Mouse (Mus musculus) erythroblast, adult 5-6 weeks (primary cell): ENCODE data around the gene Ccdc169. TPM values are rescaled to one million over a fixed set of nuclear protein-coding genes. Genes with fewer than 3 reads are reported as not detected.

ENCODE experiments used
- ATAC-seq: replicated peaks from 2 replicates; pipeline ENCODE4 v1.8.0; 2016; ENCODE audit warnings: moderate number of reproducible peaks, mild to moderate bottlenecking, moderate TSS enrichment, inconsistent platforms; ENCODE audit not compliant: poor library complexity, low FRiP score, severe bottlenecking
- total RNA-seq, 2 experiments: library from RNA; stranded (forward) in 1 of 2; stranded (reverse) in 1 of 2; fragments of 150-400 nt in 1 of 2; fragments of 200-764, 138-1000 nt in 1 of 2; gene quantifications; 2 replicates each; pipeline versions ENCODE4 v1.2.3 to v1.2.4; 2015 to 2017; ENCODE audit warnings: low replicate concordance in 2 of 2

The Ccdc169 gene
- total RNA-seq (2015; ENCODE audit: low replicate concordance), result not detected in 2 replicates
- total RNA-seq (2017; ENCODE audit: low replicate concordance), result not detected in 2 replicates

- ATAC-seq, result no peak
These were observed at the start of gene Ccdc169 for GRCm38 (mm10) chr3:55137039-55137438. Ccdc169 (plus strand) TSS chr3:55137339.

- ATAC-seq, result no peak
These were observed 49.8 kb upstream of the Ccdc169 start for GRCm38 (mm10) chr3:55087360-55087759.

GRCm38 (mm10) chr3:55088359-55088758, 48.8 kb upstream of the Ccdc169 start:
- no peak for ATAC-seq

- ATAC-seq, result no peak
These were observed 48.3 kb upstream of the Ccdc169 start for GRCm38 (mm10) chr3:55088843-55089242.

- no peak for ATAC-seq
These were observed 47.8 kb upstream of the Ccdc169 start for GRCm38 (mm10) chr3:55089291-55089690.

GRCm38 (mm10) chr3:55093161-55093560, 44.0 kb upstream of the Ccdc169 start:
- ATAC-seq, result no peak

- ATAC-seq, result no peak
These were observed 41.0 kb upstream of the Ccdc169 start for GRCm38 (mm10) chr3:55095968-55096654.

GRCm38 (mm10) chr3:55096655-55097005, 40.5 kb upstream of the Ccdc169 start:
- no peak for ATAC-seq

- ATAC-seq, result no peak
These were observed 40.0 kb upstream of the Ccdc169 start for GRCm38 (mm10) chr3:55097186-55097585.

- no peak for ATAC-seq
These were observed 39.1 kb upstream of the Ccdc169 start for GRCm38 (mm10) chr3:55098014-55098413.

- ATAC-seq, result no peak
These were observed 38.1 kb upstream of the Ccdc169 start for GRCm38 (mm10) chr3:55098990-55099389.

- no peak for ATAC-seq
These were observed 36.0 kb upstream of the Ccdc169 start for GRCm38 (mm10) chr3:55101092-55101491.

- ATAC-seq, result no peak
These were observed 31.6 kb upstream of the Ccdc169 start for GRCm38 (mm10) chr3:55105372-55106023.

GRCm38 (mm10) chr3:55106051-55106450, 31.1 kb upstream of the Ccdc169 start:
- no peak for ATAC-seq

- no peak for ATAC-seq
These were observed 28.0 kb upstream of the Ccdc169 start for GRCm38 (mm10) chr3:55109097-55109496.

GRCm38 (mm10) chr3:55111935-55112709, 25.0 kb upstream of the Ccdc169 start, which contains the start of gene Spg20:
Spg20 (plus strand) TSS chr3:55112108.
- ATAC-seq, result peak; percentile 97

- ATAC-seq, result no peak
These were observed 24.3 kb upstream of the Ccdc169 start for GRCm38 (mm10) chr3:55112710-55113415.

GRCm38 (mm10) chr3:55114313-55115065, 22.6 kb upstream of the Ccdc169 start:
- ATAC-seq, result no peak

- no peak for ATAC-seq
These were observed 22.1 kb upstream of the Ccdc169 start for GRCm38 (mm10) chr3:55115071-55115470.
